Mouse (Mus musculus) ES-Bruce4 (cell line): ENCODE results near the gene Hook2. TPM values are rescaled to one million over a fixed set of nuclear protein-coding genes. Genes with fewer than 3 reads are reported as not detected.
A peak's percentile ranks its signal among the peaks of the same experiment; 100 is the strongest.

Experiments
- H3K27ac ChIP-seq: 2 replicates; pipeline ENCODE4 v1.5.1; 2012; ENCODE audit warnings: low read length, inconsistent platforms; ENCODE audit not compliant: insufficient read depth
- H3K27me3 ChIP-seq: 2 replicates; pipeline ENCODE4 v1.6.1; 2012; ENCODE audit warnings: mild to moderate bottlenecking, low read length, inconsistent platforms; ENCODE audit not compliant: control insufficient read depth, poor library complexity, insufficient read depth, severe bottlenecking
- H3K36me3 ChIP-seq: 2 replicates; pipeline ENCODE4 v1.6.1; 2012; ENCODE audit warnings: inconsistent platforms, mild to moderate bottlenecking, low read length, moderate library complexity; ENCODE audit not compliant: control insufficient read depth, poor library complexity, insufficient read depth, severe bottlenecking
- H3K4me1 ChIP-seq: one replicate; pipeline ENCODE4 v1.8.1; 2011; ENCODE audit warnings: low read length; ENCODE audit not compliant: control insufficient read depth, insufficient read depth
- H3K4me3 ChIP-seq: 2 replicates; pipeline ENCODE4 v1.5.1; 2011; ENCODE audit warnings: low read depth, mild to moderate bottlenecking, low read length
- H3K9ac ChIP-seq: 2 replicates; pipeline ENCODE4 v1.6.1; 2012; ENCODE audit warnings: low read depth, mild to moderate bottlenecking, inconsistent platforms; ENCODE audit not compliant: poor library complexity, severe bottlenecking
- H3K9me3 ChIP-seq: replicated peaks from 2 replicates; pipeline ENCODE4 v1.6.1; 2012; ENCODE audit warnings: mild to moderate bottlenecking, low read length, inconsistent platforms; ENCODE audit not compliant: control insufficient read depth, poor library complexity, insufficient read depth, severe bottlenecking
- CTCF ChIP-seq: IDR thresholded peaks from one replicate; pipeline ENCODE4 v1.8.1; 2011; ENCODE audit warnings: low read depth, low read length
- EP300 ChIP-seq: IDR thresholded peaks from 2 replicates; pipeline ENCODE4 v1.6.1; 2011; ENCODE audit warnings: low read depth, low read length; ENCODE audit not compliant: insufficient read depth
- POLR2A ChIP-seq: IDR thresholded peaks from one replicate; pipeline ENCODE4 v1.8.1; 2011; ENCODE audit warnings: low read length; ENCODE audit not compliant: insufficient read depth
- polyA plus RNA-seq: library from polyadenylated mRNA; stranded (reverse); fragments of >200 nt; gene quantifications from 2 replicates; pipeline ENCODE4 v1.2.4, GENCODE M21; 2011; ENCODE audit warnings: low read depth; ENCODE audit not compliant: missing spikeins, insufficient read depth, insufficient read length

The Hook2 gene
- polyA plus RNA-seq, 1 experiment, result 41.5 TPM

- no peaks in the 10 kb centered on the region for H3K4me1 ChIP-seq
- H3K9ac ChIP-seq, result no peak overlapping the region
- no peaks in the 10 kb centered on the region for H3K9me3 ChIP-seq
- H3K4me3 ChIP-seq, result no peak overlapping the region
- TF ChIP-seq CTCF, result no peak
- peaks cover 42% of the 10 kb centered on the region for H3K36me3 ChIP-seq
- no peaks in the 10 kb centered on the region for H3K27me3 ChIP-seq
- H3K27ac ChIP-seq, result peak overlapping the region; percentile 42; the same call in 1 of the 2 replicates
Observed at GRCm38 (mm10) chr8:85032622-85033311, 42.4 kb downstream of the Hook2 start.

- Histone ChIP-seq H3K4me1 (no peaks in the 10 kb centered on the region), H3K9me3 (no peaks in the 10 kb centered on the region), H3K36me3 (peaks cover 37% of the 10 kb centered on the region), H3K27ac (peak overlapping the region; percentile 84), H3K9ac (peak overlapping the region; percentile 99), H3K27me3 (no peaks in the 10 kb centered on the region), H3K4me3 (peak overlapping the region; percentile 52; the same call in 1 of the 2 replicates)
- TF ChIP-seq EP300 (no peak), POLR2A (no peak), CTCF (no peak)
Observed at GRCm38 (mm10) chr8:85033867-85034266, 43.5 kb downstream of the Hook2 start.

GRCm38 (mm10) chr8:85034764-85035163 is 44.4 kb downstream of the Hook2 start:
- Histone ChIP-seq H3K9ac (peak overlapping the region; percentile 99), H3K36me3 (peaks cover 29% of the 10 kb centered on the region), H3K27ac (peak overlapping the region; percentile 78), H3K4me3 (peak overlapping the region; percentile 85), H3K27me3 (no peaks in the 10 kb centered on the region), H3K4me1 (no peaks in the 10 kb centered on the region), H3K9me3 (no peaks in the 10 kb centered on the region)
- TF ChIP-seq EP300 (no peak), CTCF (no peak), POLR2A (no peak)

- peak overlapping the region; percentile 98 for H3K4me3 ChIP-seq
- no peaks in the 10 kb centered on the region for H3K9me3 ChIP-seq
- peak overlapping the region; percentile 78 for H3K27ac ChIP-seq
- H3K27me3 ChIP-seq, result no peaks in the 10 kb centered on the region
- H3K36me3 ChIP-seq, result peaks cover 29% of the 10 kb centered on the region
- TF ChIP-seq POLR2A, result no peak
- no peak for TF ChIP-seq CTCF
- TF ChIP-seq EP300, result no peak
- peak overlapping the region; percentile 99 for H3K9ac ChIP-seq
- no peaks in the 10 kb centered on the region for H3K4me1 ChIP-seq
Observed at GRCm38 (mm10) chr8:85035165-85035727, 44.8 kb downstream of the Hook2 start.

GRCm38 (mm10) chr8:85035728-85036310 is 45.4 kb downstream of the Hook2 start:
- Histone ChIP-seq H3K9me3 (no peaks in the 10 kb centered on the region), H3K4me1 (no peaks in the 10 kb centered on the region), H3K27ac (peak overlapping the region; percentile 78), H3K9ac (peak overlapping the region; percentile 99), H3K36me3 (peaks cover 30% of the 10 kb centered on the region), H3K27me3 (no peaks in the 10 kb centered on the region), H3K4me3 (peak overlapping the region; percentile 98)
- TF ChIP-seq CTCF (no peak), POLR2A (no peak), EP300 (no peak)

- Histone ChIP-seq H3K4me3 (peak overlapping the region; percentile 98), H3K9me3 (no peaks in the 10 kb centered on the region), H3K9ac (peak overlapping the region; percentile 99), H3K27ac (peak overlapping the region; percentile 78), H3K36me3 (peaks cover 31% of the 10 kb centered on the region), H3K4me1 (no peaks in the 10 kb centered on the region), H3K27me3 (no peaks in the 10 kb centered on the region)
- TF ChIP-seq EP300, result no peak
- TF ChIP-seq POLR2A, result no peak
- no peak for TF ChIP-seq CTCF
Observed at GRCm38 (mm10) chr8:85036381-85036717, 45.9 kb downstream of the Hook2 start.
